Mouse (Mus musculus): Measurements from ENCODE around the gene Zdhhc7.

GRCm38 (mm10) chr8:120075347-120075746, 25.9 kb downstream of the Zdhhc7 start:
- no peak for TF ChIP-seq POLR2A (IDR thresholded peaks at IDR 0.05; ENCODE audit: low read depth, low read length)
- no peak for TF ChIP-seq CTCF (IDR thresholded peaks at IDR 0.05; ENCODE audit: borderline replicate concordance, insufficient read depth, low read length)
